Mouse (Mus musculus): ENCODE data around the gene Tppp. TPM values are rescaled to one million over a fixed set of nuclear protein-coding genes. Genes with fewer than 3 reads are reported as not detected.

Tppp gene
- polyA plus RNA-seq (2014; fragmentation: Nextera tagmentation; extraction: Ambion mirVana) = 3.4 and 3.8 TPM in 2 replicates

GRCm38 (mm10) chr13:74008948-74009718 is at the start of gene Tppp:
Gene Tppp (plus strand): TSS chr13:74009407.
- under 1% methylated on average over 54 of the region's 56 CpGs for WGBS
- H3K27ac ChIP-seq (ENCODE audit: low read depth, low read length) = no peak within 1 kb of the TSS

DNA sequence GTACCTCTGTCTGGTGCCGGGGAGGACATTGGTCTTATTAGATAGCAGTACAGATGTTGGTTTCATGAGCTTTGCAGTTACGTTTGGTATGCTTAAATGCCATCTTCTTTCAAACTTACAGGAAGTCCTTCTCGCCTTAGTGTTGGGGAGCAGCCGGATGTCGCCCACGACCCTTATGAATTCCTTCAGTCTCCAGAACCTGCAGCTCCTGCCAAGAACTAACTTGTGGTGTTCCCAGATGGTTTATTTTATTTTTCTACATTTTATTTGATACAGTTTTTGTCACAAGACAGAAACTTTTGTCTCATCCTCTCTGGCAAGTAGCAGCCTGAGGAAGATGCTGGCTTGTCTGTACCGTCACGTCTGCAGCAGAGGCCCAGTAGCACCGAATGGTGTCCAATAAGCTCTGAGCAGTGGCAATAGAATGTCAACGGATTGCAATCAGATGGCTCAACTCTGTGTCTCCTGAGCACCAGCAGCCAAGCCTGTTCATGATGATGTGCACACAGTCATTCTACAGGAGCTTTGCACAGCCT is 49.0 kb upstream of the Tppp start:
- Histone ChIP-seq H3K27ac (ENCODE audit: low read depth, low read length) (no peak overlapping the region), H3K4me1 (ENCODE audit: control insufficient read depth, insufficient read depth, low read length) (no peaks in the 10 kb centered on the region), H3K9ac (ENCODE audit: low read length) (no peak overlapping the region), H3K36me3 (ENCODE audit: control insufficient read depth, insufficient read depth, low read length) (peaks cover 26% of the 10 kb centered on the region), H3K9me3 (ENCODE audit: control insufficient read depth, low read length) (no peaks in the 10 kb centered on the region), H3K4me2 (no peak overlapping the region), H3K27me3 (ENCODE audit: control insufficient read depth, insufficient read depth, low read length) (no peaks in the 10 kb centered on the region), H3K4me3 (ENCODE audit: low read depth, low read length) (no peak overlapping the region)
- no peak for ATAC-seq (ENCODE audit: low FRiP score)
- WGBS = 88% methylated on average over 10 of the region's 10 CpGs
- DNase-seq (ENCODE audit: low spot score, missing footprints) = no peak

More at GRCm38 (mm10) chr13:74008948-74009718, at the start of gene Tppp:
- Histone ChIP-seq H3K9ac (ENCODE audit: low read length) (peak within 1 kb of the TSS; percentile 53), H3K4me2 (peak within 1 kb of the TSS; percentile 98), H3K4me3 (ENCODE audit: low read depth, low read length) (peak within 1 kb of the TSS; percentile 50), H3K9me3 (ENCODE audit: control insufficient read depth, low read length) (no peaks in the 10 kb centered on the region), H3K36me3 (ENCODE audit: control insufficient read depth, insufficient read depth, low read length) (no peaks in the 10 kb centered on the region), H3K27me3 (ENCODE audit: control insufficient read depth, insufficient read depth, low read length) (peaks cover 19% of the 10 kb centered on the region; the same call in 1 of the 2 replicates), H3K4me1 (ENCODE audit: control insufficient read depth, insufficient read depth, low read length) (peaks cover 10% of the 10 kb centered on the region; the same call in 1 of the 2 replicates)
- ATAC-seq (ENCODE audit: low FRiP score) (peak; percentile 92), DNase-seq (ENCODE audit: low spot score, missing footprints) (peak; percentile 96)

DNA sequence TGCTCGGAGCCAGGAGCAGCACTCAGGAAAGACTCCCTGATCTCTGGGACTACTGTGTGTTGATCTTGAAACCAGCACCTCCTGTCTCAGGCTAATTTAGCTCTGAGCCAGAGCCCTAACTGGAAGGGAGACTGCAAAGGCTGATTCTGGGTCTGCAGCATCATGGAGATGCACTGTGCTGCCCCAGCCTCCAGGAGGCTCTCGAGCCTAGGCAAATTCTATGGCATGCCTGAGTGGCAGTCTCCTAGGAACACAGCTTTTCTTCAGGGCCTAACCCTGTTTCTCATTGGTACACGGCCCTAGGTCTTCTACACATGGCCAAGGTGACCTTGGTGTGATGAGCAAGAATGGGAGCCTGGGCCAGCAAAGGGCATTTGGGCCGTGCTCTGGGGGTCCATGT is 48.0 kb upstream of the Tppp start:
- Histone ChIP-seq H3K4me1 (ENCODE audit: control insufficient read depth, insufficient read depth, low read length) (no peaks in the 10 kb centered on the region), H3K36me3 (ENCODE audit: control insufficient read depth, insufficient read depth, low read length) (peaks cover 23% of the 10 kb centered on the region), H3K9me3 (ENCODE audit: control insufficient read depth, low read length) (no peaks in the 10 kb centered on the region), H3K9ac (ENCODE audit: low read length) (no peak overlapping the region), H3K4me3 (ENCODE audit: low read depth, low read length) (no peak overlapping the region), H3K4me2 (no peak overlapping the region), H3K27ac (ENCODE audit: low read depth, low read length) (no peak overlapping the region), H3K27me3 (ENCODE audit: control insufficient read depth, insufficient read depth, low read length) (no peaks in the 10 kb centered on the region)
- ATAC-seq (ENCODE audit: low FRiP score) (no peak), DNase-seq (ENCODE audit: low spot score, missing footprints) (no peak)
- WGBS = 80% methylated on average over 4 of the region's 4 CpGs

- Histone ChIP-seq H3K4me2 (no peak within 1 kb of the TSS), H3K36me3 (ENCODE audit: control insufficient read depth, insufficient read depth, low read length) (peaks cover 16% of the 10 kb centered on the region), H3K4me3 (ENCODE audit: low read depth, low read length) (no peak within 1 kb of the TSS), H3K9me3 (ENCODE audit: control insufficient read depth, low read length) (no peaks in the 10 kb centered on the region), H3K27me3 (ENCODE audit: control insufficient read depth, insufficient read depth, low read length) (no peaks in the 10 kb centered on the region), H3K27ac (ENCODE audit: low read depth, low read length) (no peak within 1 kb of the TSS), H3K4me1 (ENCODE audit: control insufficient read depth, insufficient read depth, low read length) (no peaks in the 10 kb centered on the region), H3K9ac (ENCODE audit: low read length) (no peak within 1 kb of the TSS)
- WGBS = 88% methylated on average over 5 of the region's 5 CpGs
- ATAC-seq (ENCODE audit: low FRiP score) = no peak
- DNase-seq (ENCODE audit: low spot score, missing footprints) = no peak
These were observed 45.7 kb upstream of the Tppp start, which contains the start of gene Zdhhc11 for GRCm38 (mm10) chr13:73963551-73963950. Gene Zdhhc11 (plus strand): TSS chr13:73963851.

DNA sequence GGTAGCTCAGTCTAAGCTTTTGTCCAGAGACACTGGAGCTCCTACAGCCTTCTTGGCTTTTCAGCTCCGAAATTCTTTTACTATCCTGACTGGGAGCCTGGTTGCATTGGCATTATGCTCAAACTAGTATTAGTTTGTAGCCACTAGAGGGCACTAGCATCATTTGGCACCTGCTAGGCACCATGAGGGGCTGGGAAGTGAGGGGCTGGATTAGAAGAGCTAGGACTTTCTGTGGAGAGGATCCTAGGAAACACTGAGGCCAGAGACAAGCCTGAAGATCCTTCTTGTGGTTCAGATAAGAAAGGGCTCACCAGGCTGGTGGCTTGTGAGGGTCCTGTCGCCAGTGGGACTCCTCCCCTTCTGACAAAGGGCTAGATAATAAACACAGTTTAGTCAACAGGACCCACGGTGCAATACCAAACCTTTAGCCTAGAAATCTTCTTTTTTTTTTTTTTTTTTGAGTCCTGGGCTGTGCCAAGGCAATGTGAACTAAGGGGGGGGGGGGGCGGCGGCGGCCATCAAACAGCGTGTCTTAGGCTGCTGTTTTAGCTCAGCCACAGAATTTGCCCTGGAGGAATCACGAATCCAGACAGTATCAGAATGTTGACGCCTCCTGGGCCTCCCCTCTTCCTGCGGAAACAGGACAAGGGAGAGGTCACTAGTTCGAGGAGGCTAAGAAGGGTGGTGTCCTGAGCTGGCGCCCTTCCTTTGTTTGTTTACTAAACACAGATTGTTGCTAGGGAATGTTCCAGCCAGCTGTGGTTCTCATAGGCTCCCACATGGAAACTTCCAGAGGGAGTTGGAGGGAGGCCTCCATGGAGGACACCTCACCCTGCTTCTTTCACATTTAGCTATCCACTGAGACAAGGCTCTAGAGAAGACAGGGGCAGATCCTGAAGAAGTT is 38.4 kb upstream of the Tppp start:
- Histone ChIP-seq H3K4me2 (no peak overlapping the region), H3K27ac (ENCODE audit: low read depth, low read length) (no peak overlapping the region), H3K36me3 (ENCODE audit: control insufficient read depth, insufficient read depth, low read length) (no peaks in the 10 kb centered on the region), H3K9ac (ENCODE audit: low read length) (no peak overlapping the region), H3K27me3 (ENCODE audit: control insufficient read depth, insufficient read depth, low read length) (no peaks in the 10 kb centered on the region), H3K4me3 (ENCODE audit: low read depth, low read length) (no peak overlapping the region), H3K4me1 (ENCODE audit: control insufficient read depth, insufficient read depth, low read length) (no peaks in the 10 kb centered on the region), H3K9me3 (ENCODE audit: control insufficient read depth, low read length) (no peaks in the 10 kb centered on the region)
- peak; percentile 76 for ATAC-seq (ENCODE audit: low FRiP score)
- 54% methylated on average over 12 of the region's 12 CpGs for WGBS
- DNase-seq (ENCODE audit: low spot score, missing footprints) = peak; percentile 96

DNA sequence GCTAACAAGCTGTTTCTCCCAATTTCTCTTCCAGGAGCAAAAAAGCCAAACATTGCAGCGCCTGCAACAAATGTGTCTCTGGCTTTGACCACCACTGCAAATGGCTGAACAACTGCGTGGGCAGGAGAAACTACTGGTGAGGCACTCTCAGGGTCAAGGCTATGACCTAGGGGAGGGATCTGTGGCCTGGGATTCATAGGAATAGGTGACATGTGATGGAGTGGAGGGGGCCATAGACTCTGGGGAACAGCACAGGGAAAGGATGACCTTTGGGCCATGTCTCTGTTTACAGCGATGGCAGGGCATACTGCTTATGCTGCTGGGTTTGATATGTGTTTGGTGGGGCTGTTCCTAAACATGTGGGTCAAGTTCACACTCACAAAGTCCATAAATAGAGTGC is 34.7 kb upstream of the Tppp start:
- DNase-seq (ENCODE audit: low spot score, missing footprints) (no peak), ATAC-seq (ENCODE audit: low FRiP score) (no peak)
- Histone ChIP-seq H3K4me2 (no peak overlapping the region), H3K9ac (ENCODE audit: low read length) (no peak overlapping the region), H3K9me3 (ENCODE audit: control insufficient read depth, low read length) (no peaks in the 10 kb centered on the region), H3K27me3 (ENCODE audit: control insufficient read depth, insufficient read depth, low read length) (no peaks in the 10 kb centered on the region), H3K36me3 (ENCODE audit: control insufficient read depth, insufficient read depth, low read length) (no peaks in the 10 kb centered on the region), H3K4me1 (ENCODE audit: control insufficient read depth, insufficient read depth, low read length) (no peaks in the 10 kb centered on the region), H3K4me3 (ENCODE audit: low read depth, low read length) (no peak overlapping the region), H3K27ac (ENCODE audit: low read depth, low read length) (no peak overlapping the region)
- WGBS = 91% methylated on average over 3 of the region's 3 CpGs

DNA sequence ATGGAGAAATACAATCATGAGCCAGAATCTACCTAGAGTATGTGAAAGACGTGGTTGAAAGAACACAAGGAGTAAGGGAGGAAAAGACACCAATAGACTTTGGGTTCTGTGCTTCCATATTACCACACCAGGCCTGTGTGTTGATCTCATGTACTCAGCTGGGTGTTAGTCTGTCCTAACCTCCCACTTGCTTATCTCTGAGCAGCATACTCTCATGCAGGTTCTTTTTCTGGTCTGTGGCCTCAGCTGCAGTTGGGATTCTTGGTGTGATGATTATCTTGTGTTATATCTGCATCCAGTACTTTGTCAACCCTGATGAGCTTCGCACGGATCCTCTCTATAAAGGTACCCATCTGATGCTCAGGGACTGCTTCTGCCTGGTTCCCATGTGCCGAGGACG is 32.3 kb upstream of the Tppp start:
- Histone ChIP-seq H3K9ac (ENCODE audit: low read length) (no peak overlapping the region), H3K27ac (ENCODE audit: low read depth, low read length) (no peak overlapping the region), H3K4me1 (ENCODE audit: control insufficient read depth, insufficient read depth, low read length) (no peaks in the 10 kb centered on the region), H3K9me3 (ENCODE audit: control insufficient read depth, low read length) (no peaks in the 10 kb centered on the region), H3K27me3 (ENCODE audit: control insufficient read depth, insufficient read depth, low read length) (no peaks in the 10 kb centered on the region), H3K36me3 (ENCODE audit: control insufficient read depth, insufficient read depth, low read length) (no peaks in the 10 kb centered on the region), H3K4me3 (ENCODE audit: low read depth, low read length) (no peak overlapping the region), H3K4me2 (no peak overlapping the region)
- no peak for ATAC-seq (ENCODE audit: low FRiP score)
- no peak for DNase-seq (ENCODE audit: low spot score, missing footprints)
- 86% methylated on average over 5 of the region's 5 CpGs for WGBS

DNA sequence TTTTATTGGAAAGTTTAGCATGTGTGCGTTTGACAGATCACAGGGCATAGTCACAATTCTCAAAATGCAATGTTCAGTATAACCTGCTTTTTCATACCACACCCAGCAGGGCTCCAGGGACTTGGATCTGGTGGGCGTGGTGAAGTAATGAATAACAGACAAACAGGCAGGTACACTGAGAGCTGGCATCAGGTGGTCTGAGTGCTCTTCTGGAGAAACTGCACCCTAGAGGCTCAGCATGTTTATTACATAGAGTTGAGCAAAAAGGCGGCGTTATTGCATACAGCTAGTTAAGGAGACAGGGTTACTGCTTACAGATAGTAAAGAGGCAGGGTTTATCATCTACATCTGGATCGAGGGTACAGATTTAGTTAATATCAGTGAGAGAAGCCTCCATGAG is 18.9 kb upstream of the Tppp start:
- WGBS = 80% methylated on average over 5 of the region's 5 CpGs
- ATAC-seq (ENCODE audit: low FRiP score) (no peak), DNase-seq (ENCODE audit: low spot score, missing footprints) (no peak)
- Histone ChIP-seq H3K9ac (ENCODE audit: low read length) (no peak overlapping the region), H3K27me3 (ENCODE audit: control insufficient read depth, insufficient read depth, low read length) (no peaks in the 10 kb centered on the region), H3K4me2 (no peak overlapping the region), H3K9me3 (ENCODE audit: control insufficient read depth, low read length) (no peaks in the 10 kb centered on the region), H3K36me3 (ENCODE audit: control insufficient read depth, insufficient read depth, low read length) (no peaks in the 10 kb centered on the region), H3K4me3 (ENCODE audit: low read depth, low read length) (no peak overlapping the region), H3K4me1 (ENCODE audit: control insufficient read depth, insufficient read depth, low read length) (no peaks in the 10 kb centered on the region), H3K27ac (ENCODE audit: low read depth, low read length) (no peak overlapping the region)

DNA sequence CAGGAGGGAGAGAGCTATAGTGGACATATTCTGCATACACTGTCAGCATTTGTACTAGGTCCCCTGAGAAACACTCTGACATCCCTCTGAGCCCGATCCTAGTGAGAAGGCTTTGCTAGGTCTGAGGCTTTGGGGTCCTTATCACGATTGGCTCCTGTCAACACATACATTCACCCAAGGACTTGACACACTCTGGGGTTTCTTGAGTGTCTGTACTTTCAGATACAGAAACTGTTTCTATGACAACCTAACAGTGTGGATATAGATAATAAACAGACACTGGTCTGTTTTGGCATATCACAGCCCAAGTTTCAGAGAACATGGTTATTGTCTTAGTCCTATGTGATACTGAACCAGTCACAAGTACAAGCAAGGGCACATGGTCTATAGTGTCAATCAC is 18.4 kb upstream of the Tppp start:
- Histone ChIP-seq H3K27me3 (ENCODE audit: control insufficient read depth, insufficient read depth, low read length) (no peaks in the 10 kb centered on the region), H3K9ac (ENCODE audit: low read length) (no peak overlapping the region), H3K27ac (ENCODE audit: low read depth, low read length) (no peak overlapping the region), H3K9me3 (ENCODE audit: control insufficient read depth, low read length) (no peaks in the 10 kb centered on the region), H3K4me3 (ENCODE audit: low read depth, low read length) (no peak overlapping the region), H3K4me1 (ENCODE audit: control insufficient read depth, insufficient read depth, low read length) (no peaks in the 10 kb centered on the region), H3K36me3 (ENCODE audit: control insufficient read depth, insufficient read depth, low read length) (no peaks in the 10 kb centered on the region), H3K4me2 (no peak overlapping the region)
- DNase-seq (ENCODE audit: low spot score, missing footprints) (no peak), ATAC-seq (ENCODE audit: low FRiP score) (no peak)
- 81% methylated on average over 2 of the region's 2 CpGs for WGBS

All from midbrain, embryonic 11.5 days (tissue).